Mouse (Mus musculus) ES-E14 (cell line): Measurements from ENCODE around the gene Ldlr. TPM values are rescaled to one million over a fixed set of nuclear protein-coding genes. Genes with fewer than 3 reads are reported as not detected.

ENCODE experiments used
- DNase-seq: peaks from one replicate; pipeline ENCODE4 v3.0.0-alpha.2; 2013; ENCODE audit warnings: low read depth, low spot score
- H3K27ac ChIP-seq: 2 replicates; pipeline ENCODE4 v1.5.1; 2012; ENCODE audit warnings: low read depth, mild to moderate bottlenecking, low read length, moderate library complexity, mixed read lengths; ENCODE audit not compliant: poor library complexity, insufficient read depth, severe bottlenecking
- H3K36me3 ChIP-seq: 2 replicates; pipeline ENCODE4 v1.6.1; 2012; ENCODE audit warnings: mild to moderate bottlenecking, low read length, moderate library complexity, mixed read lengths; ENCODE audit not compliant: control insufficient read depth, poor library complexity, insufficient read depth, severe bottlenecking
- H3K4me1 ChIP-seq, 2 experiments: fragments of 150-350 bp in 1 of 2; sonication (generic) in 1 of 2; 2 replicates each; pipeline ENCODE4 v1.6.1; 2012; ENCODE audit warnings: low read length in 2 of 2, mild to moderate bottlenecking in 1 of 2, mixed read lengths in 1 of 2; ENCODE audit not compliant: control insufficient read depth in 2 of 2, insufficient read depth in 2 of 2, poor library complexity in 1 of 2
- H3K4me3 ChIP-seq, 2 experiments: fragments of 150-350 bp in 1 of 2; sonication (generic) in 1 of 2; 2 replicates each; pipeline ENCODE4 v1.5.1; 2012; ENCODE audit warnings: low read length in 2 of 2, low read depth in 1 of 2, mild to moderate bottlenecking in 1 of 2, mixed read lengths in 1 of 2; ENCODE audit not compliant: insufficient read depth in 1 of 2, poor library complexity in 1 of 2, severe bottlenecking in 1 of 2
- H3K9ac ChIP-seq: 2 replicates; pipeline ENCODE4 v1.6.1; 2012; ENCODE audit warnings: low read depth, mild to moderate bottlenecking, low read length, mixed read lengths; ENCODE audit not compliant: poor library complexity, insufficient read depth, severe bottlenecking
- H3K9me3 ChIP-seq: fragments of 150-350 bp; sonication (generic); 2 replicates; pipeline ENCODE4 v1.6.1; 2012; ENCODE audit warnings: low read depth, mild to moderate bottlenecking, low read length; ENCODE audit not compliant: control insufficient read depth, insufficient read depth
- CHD2 ChIP-seq: IDR thresholded peaks from 2 replicates; pipeline ENCODE4 v1.6.1; 2014; ENCODE audit warnings: mild to moderate bottlenecking, low read depth, low read length, inconsistent platforms
- HCFC1 ChIP-seq: IDR thresholded peaks from 2 replicates; pipeline ENCODE4 v1.6.1; 2012; ENCODE audit warnings: low read length, inconsistent platforms, borderline replicate concordance; ENCODE audit not compliant: insufficient read depth
- MAFK ChIP-seq: IDR thresholded peaks from 2 replicates; pipeline ENCODE4 v1.6.1; 2014; ENCODE audit warnings: mild to moderate bottlenecking, low read depth, low read length, inconsistent platforms; ENCODE audit not compliant: insufficient read depth
- ZC3H11A ChIP-seq: IDR thresholded peaks from 2 replicates; pipeline ENCODE4 v1.6.1; 2012; ENCODE audit warnings: low read depth, mild to moderate bottlenecking, inconsistent platforms, low read length, borderline replicate concordance
- ZNF384 ChIP-seq: IDR thresholded peaks from 2 replicates; pipeline ENCODE4 v1.6.1; 2012; ENCODE audit warnings: low read depth, low read length, inconsistent platforms
- in situ Hi-C, 2 experiments: fragments of 600-800 bp; cut with MboI; formaldehyde crosslinking; loops; one replicate each; pipeline ENCODE4 v1.15.1; 2025; ENCODE audit warnings: low sequenced_read_pairs in 2 of 2, inconsistent platforms in 1 of 2; ENCODE audit not compliant: unreplicated experiment in 2 of 2
- total RNA-seq: library from RNA; depleted of rRNA; stranded (reverse); fragments of 300-350 nt; gene quantifications from 2 replicates; pipeline ENCODE4 v1.2.3, GENCODE M21; 2012

The Ldlr gene
- total RNA-seq, 1 experiment = 95.7 TPM

DNA sequence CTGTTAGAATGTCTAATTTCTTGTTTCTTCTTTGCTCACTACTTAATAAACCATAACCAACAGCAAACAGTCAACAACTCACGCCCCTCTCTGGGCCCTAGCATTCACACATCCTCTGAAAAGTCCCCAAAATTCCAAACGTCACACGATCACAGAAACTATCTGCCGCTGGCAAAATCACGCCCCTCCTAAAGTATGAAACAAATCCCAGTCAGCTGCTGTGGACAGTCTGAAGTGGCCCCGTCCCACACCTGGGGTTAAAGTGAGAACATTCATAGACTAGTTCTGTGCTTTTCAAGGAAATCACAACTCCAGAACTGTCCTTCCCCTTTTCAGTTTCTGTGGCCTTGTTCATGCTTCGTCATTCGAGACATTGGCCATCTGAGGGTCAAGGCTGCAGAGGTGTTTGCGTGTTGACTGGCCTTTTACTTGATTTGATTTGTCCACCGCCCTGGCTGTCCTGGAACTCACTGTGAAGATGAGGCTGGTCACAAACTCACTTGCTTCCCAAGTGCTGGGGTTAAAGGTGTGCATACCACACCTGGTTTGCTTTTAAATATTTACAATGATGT, 5.1 kb downstream of the Ldlr start:
- Histone ChIP-seq H3K9me3 (no peaks in the 10 kb centered on the region), H3K9ac (no peak overlapping the region), H3K4me1 (peaks cover 4 to 28% of the 10 kb centered on the region in 2 experiments; a peak in 3 of 4 replicates), H3K4me3 (no peak overlapping the region), H3K27ac (no peak overlapping the region), H3K36me3 (peaks cover 62% of the 10 kb centered on the region)
- TF ChIP-seq CHD2 (no peak), ZNF384 (no peak), MAFK (no peak), ZC3H11A (no peak), HCFC1 (no peak)
- in situ Hi-C loops = no loop called here
- no peak for DNase-seq

DNA sequence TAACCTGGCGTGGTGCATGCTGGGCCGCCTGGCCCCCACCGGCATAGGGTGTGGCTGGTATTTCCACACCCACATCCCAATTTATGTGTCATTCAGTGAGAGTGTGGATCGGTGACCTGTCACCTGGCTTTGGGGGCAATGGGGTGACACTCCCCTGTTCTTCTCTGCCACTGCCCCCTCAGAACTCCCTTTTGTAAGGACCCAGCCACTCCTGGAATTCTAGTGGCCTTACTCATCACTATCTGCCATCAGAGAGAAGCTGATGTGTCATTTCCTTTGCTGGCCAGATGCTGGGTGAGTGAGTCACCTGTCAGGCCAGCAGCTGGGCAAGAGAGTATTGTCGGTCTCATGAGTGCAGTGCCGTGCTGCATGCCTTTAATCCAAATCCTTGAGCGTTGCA, 6.0 kb downstream of the Ldlr start:
- no peak overlapping the region for H3K9ac ChIP-seq
- no peak overlapping the region for H3K27ac ChIP-seq
- peaks cover 4 to 28% of the 10 kb centered on the region in 2 experiments; a peak in 3 of 4 replicates for H3K4me1 ChIP-seq
- no peak overlapping the region for H3K4me3 ChIP-seq
- peaks cover 71% of the 10 kb centered on the region for H3K36me3 ChIP-seq
- no peak for DNase-seq
- no peaks in the 10 kb centered on the region for H3K9me3 ChIP-seq
- no peak for TF ChIP-seq ZNF384
- no peak for TF ChIP-seq ZC3H11A
- no peak for TF ChIP-seq HCFC1
- no peak for TF ChIP-seq MAFK
- TF ChIP-seq CHD2 = no peak
- in situ Hi-C loops = no loop called here

DNA sequence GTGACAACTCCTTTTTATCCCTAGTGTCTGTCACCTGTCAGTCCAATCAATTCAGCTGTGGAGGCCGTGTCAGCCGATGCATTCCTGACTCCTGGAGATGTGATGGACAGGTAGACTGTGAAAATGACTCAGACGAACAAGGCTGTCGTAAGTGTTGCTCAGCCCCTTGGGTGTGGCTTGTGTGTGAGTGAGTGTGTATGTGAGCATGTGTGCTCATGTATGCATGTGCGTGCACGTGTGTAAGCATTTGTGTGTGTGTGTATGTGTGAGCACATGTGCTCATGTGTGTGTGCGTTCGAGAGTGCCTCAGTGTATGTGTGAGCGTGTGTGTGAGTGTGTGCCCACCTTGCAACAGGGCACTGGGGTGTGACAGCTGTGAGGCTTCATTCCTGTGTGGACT, 9.0 kb downstream of the Ldlr start:
- in situ Hi-C loops = no loop called here
- Histone ChIP-seq H3K27ac (no peak overlapping the region; the same call in 1 of the 2 replicates), H3K36me3 (peaks cover 74% of the 10 kb centered on the region), H3K4me1 (peaks cover 4 to 14% of the 10 kb centered on the region in 2 experiments; a peak in 2 of 4 replicates), H3K9me3 (no peaks in the 10 kb centered on the region), H3K9ac (no peak overlapping the region), H3K4me3 (no peak overlapping the region)
- DNase-seq = no peak
- no peak for TF ChIP-seq CHD2
- TF ChIP-seq ZNF384 = no peak
- TF ChIP-seq ZC3H11A = no peak
- TF ChIP-seq HCFC1 = no peak
- TF ChIP-seq MAFK = no peak

DNA sequence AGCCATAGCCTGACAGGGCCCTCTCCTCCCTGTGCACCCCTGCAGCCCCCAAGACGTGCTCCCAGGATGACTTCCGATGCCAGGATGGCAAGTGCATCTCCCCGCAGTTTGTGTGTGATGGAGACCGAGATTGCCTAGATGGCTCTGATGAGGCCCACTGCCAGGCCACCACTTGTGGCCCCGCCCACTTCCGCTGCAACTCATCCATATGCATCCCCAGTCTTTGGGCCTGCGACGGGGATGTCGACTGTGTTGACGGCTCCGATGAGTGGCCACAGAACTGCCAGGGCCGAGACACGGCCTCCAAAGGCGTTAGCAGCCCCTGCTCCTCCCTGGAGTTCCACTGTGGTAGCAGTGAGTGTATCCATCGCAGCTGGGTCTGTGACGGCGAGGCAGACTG, 10.2 kb downstream of the Ldlr start:
- TF ChIP-seq ZC3H11A = no peak
- Histone ChIP-seq H3K9me3 (no peaks in the 10 kb centered on the region), H3K36me3 (peaks cover 81% of the 10 kb centered on the region), H3K4me3 (no peak overlapping the region), H3K4me1 (peaks cover 3 to 8% of the 10 kb centered on the region in 2 experiments; a peak in 2 of 4 replicates), H3K27ac (no peak overlapping the region), H3K9ac (no peak overlapping the region)
- in situ Hi-C loops = no loop called here
- DNase-seq = no peak

DNA sequence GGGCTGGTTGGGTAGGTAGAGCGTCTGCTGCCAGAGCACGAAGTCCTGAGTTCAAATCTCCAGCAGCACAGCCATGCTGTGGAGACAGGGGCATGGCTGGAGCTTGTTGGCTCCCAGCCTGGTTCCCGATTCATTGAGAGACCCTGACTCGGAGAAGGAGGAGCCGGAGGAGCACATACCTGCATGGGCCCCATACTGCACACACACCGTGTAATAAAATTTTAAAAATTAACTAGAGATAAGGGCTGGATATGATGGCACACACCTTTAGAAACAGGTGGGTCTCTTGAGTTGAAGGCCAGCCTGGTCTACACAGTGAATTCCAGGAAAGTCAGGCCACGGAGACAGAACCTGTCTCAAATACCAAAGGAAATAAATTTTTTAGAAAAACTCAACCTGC, 10.7 kb downstream of the Ldlr start:
- no peak overlapping the region for H3K4me3 ChIP-seq
- no peak for DNase-seq
- H3K9me3 ChIP-seq = no peaks in the 10 kb centered on the region
- peaks cover 3 to 7% of the 10 kb centered on the region in 2 experiments; a peak in 2 of 4 replicates for H3K4me1 ChIP-seq
- H3K9ac ChIP-seq = no peak overlapping the region
- in situ Hi-C loops = no loop called here
- TF ChIP-seq ZNF384 (no peak), CHD2 (no peak), MAFK (no peak), ZC3H11A (no peak), HCFC1 (no peak)
- H3K36me3 ChIP-seq = peaks cover 82% of the 10 kb centered on the region
- H3K27ac ChIP-seq = no peak overlapping the region
